Mouse (Mus musculus): Measurements from ENCODE around the gene Nectin2. TPM values are rescaled to one million over a fixed set of nuclear protein-coding genes. Genes with fewer than 3 reads are reported as not detected.
A peak's percentile ranks its signal among the peaks of the same experiment; 100 is the strongest.

The Nectin2 gene
- polyA plus RNA-seq, 1 experiment from 2014 or later, result 95.3 TPM

DNA sequence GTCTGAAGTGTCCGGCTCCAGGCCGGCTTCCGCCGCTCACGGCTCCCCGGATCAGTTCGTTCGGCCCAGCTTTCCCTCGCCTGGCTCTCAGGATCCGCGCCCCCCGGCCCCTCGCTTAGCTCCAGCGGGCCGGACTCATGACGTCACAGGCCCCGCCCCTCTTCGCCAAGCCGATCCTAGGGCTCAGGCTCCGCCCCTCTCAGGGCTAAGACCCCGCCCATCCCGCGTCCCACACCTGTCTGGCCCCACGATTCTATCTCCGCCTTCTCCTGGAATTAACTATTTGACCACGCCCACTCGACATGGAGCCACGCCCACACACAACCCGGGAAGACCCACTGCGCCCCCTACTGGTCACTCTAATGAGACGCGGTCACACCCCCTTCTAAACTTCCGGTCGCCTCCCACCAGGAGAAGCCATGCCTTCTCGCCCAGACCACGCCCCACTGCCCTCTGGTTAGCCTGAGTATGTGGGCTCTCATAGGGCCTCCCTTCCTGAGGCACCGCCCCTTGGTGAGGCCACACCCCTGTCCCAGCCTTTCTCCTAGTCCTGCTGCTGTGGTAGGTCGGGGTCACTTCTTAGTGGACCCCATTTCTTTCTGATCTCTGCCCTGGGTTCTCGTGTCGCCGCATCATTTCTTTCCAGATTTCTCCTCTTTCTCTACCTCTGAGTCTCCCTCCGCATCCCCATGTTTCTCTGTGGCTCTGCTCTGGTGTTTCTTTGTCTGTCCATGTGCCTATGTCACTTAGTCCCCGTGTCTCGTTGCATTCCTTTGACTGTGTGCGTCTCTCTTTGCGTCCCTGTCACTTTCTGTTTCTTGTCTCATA lies 680 bp downstream of the Nectin2 start:
- peak overlapping the region; percentile 89 for H3K9ac ChIP-seq
- H3K9me3 ChIP-seq, result no peaks in the 10 kb centered on the region
- no peaks in the 10 kb centered on the region for H3K27me3 ChIP-seq
- under 1% methylated on average over 46 of the region's 46 CpGs for WGBS
- peak overlapping the region; percentile 83 for H3K4me3 ChIP-seq
- peak overlapping the region; percentile 79 for H3K4me2 ChIP-seq (replicated peaks)
- peak; percentile 90 for ATAC-seq (ENCODE audit: insufficient number of reproducible peaks, insufficient read depth, low FRiP score, low TSS enrichment)
- H3K4me1 ChIP-seq, result peaks cover 34% of the 10 kb centered on the region
- H3K36me3 ChIP-seq, result no peaks in the 10 kb centered on the region
- peak overlapping the region; percentile 90 for H3K27ac ChIP-seq

DNA sequence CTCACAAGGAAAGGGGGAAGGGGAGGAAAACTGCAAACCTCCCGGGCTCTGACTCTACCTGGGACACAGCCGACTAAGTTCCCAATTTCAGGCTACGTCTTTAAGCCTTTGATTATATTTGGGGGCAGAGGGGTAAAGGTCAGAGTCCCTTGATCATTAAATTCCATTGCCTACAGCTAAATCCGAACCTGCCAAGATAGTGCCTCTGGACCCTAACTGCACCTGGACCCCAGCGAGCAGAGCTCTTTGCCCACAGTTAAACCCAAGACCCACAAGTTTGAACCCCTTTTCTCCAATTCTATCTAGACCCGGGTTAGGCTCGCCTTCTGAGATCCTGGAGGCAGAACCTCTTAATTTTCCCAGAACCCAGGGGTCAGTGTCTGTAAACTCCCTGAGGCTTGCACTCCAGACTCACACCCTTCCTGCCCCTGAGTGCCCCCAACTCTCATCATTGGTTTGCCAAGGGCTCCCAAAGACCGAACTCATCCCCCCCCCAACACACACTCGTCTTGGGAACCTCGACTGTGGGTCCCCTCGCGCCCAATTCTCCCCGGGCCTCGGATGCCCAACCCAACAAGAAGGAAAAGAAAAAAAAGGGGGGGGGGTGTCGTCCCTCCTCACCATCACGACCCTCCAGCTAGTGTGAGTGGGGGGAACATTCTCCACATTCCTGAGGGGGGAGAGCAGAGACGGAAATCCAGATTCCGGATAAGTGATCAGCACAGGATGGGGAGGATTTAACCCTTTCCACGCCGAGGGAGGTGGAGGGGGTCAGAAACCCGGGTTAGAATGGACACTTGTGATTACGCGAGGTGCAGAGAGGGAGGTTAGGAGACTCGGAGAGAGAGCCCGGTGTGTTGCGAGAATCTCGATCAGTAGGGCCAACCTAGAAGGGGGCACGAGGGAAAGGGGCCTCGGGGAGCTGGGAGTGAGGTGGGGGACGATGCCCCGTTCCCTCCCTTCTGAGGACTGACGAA lies 1.8 kb downstream of the Nectin2 start:
- Histone ChIP-seq H3K36me3 (peaks cover 5% of the 10 kb centered on the region), H3K4me1 (peaks cover 34% of the 10 kb centered on the region), H3K27me3 (no peaks in the 10 kb centered on the region), H3K4me2 (replicated peaks) (peak overlapping the region; percentile 79), H3K4me3 (peak overlapping the region; percentile 83), H3K27ac (peak overlapping the region; percentile 90), H3K9me3 (no peaks in the 10 kb centered on the region), H3K9ac (peak overlapping the region; percentile 89)
- 1% methylated on average over 32 of the region's 32 CpGs for WGBS
- ATAC-seq (ENCODE audit: insufficient number of reproducible peaks, insufficient read depth, low FRiP score, low TSS enrichment), result peak; percentile 1; the same call in 1 of the 2 replicates

DNA sequence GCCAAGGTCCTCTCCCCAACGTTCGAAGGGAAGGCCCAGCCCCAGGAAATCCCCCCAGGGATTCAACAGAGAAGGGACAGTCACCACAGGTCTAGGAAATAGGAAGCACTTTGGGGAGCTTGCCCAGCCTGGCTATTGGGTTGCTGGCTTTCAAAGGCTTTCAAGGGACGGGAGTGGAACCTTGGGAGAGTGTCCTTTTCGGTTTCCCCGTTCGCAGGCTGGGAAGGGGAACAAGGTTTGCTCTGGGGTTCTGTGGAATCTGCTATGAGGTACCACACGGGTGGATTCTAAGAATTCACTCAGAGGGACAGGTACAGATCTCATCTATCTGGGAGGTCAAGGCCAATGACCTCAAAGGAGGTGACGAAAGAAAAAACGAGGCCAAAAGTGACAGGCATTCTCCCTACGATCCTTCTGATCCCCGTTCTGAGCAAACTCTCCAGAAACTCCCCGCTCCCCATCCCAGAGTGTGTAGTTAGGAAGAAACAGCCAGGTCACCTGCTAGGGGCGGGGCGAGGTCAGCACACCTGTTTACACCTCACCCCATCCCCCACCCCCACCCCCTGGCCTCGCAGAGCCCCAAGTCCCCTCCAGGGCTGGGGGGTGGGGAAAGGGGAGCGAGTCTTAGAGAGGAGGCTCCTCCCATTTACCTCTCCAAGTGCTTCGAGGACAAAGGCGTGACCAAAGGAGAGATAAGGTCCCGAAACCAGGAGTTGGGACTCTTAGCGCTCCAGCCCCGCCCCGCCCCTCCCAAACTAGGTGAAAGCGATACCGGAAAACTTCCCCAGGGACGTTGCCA lies 2.7 kb downstream of the Nectin2 start:
- Histone ChIP-seq H3K4me3 (peak overlapping the region; percentile 83), H3K4me2 (replicated peaks) (peak overlapping the region; percentile 79), H3K9ac (peak overlapping the region; percentile 89), H3K27ac (peak overlapping the region; percentile 90), H3K27me3 (no peaks in the 10 kb centered on the region), H3K9me3 (no peaks in the 10 kb centered on the region), H3K36me3 (peaks cover 10% of the 10 kb centered on the region), H3K4me1 (peaks cover 34% of the 10 kb centered on the region)
- no peak for ATAC-seq (ENCODE audit: insufficient number of reproducible peaks, insufficient read depth, low FRiP score, low TSS enrichment)
- 2% methylated on average over 25 of the region's 25 CpGs for WGBS

DNA sequence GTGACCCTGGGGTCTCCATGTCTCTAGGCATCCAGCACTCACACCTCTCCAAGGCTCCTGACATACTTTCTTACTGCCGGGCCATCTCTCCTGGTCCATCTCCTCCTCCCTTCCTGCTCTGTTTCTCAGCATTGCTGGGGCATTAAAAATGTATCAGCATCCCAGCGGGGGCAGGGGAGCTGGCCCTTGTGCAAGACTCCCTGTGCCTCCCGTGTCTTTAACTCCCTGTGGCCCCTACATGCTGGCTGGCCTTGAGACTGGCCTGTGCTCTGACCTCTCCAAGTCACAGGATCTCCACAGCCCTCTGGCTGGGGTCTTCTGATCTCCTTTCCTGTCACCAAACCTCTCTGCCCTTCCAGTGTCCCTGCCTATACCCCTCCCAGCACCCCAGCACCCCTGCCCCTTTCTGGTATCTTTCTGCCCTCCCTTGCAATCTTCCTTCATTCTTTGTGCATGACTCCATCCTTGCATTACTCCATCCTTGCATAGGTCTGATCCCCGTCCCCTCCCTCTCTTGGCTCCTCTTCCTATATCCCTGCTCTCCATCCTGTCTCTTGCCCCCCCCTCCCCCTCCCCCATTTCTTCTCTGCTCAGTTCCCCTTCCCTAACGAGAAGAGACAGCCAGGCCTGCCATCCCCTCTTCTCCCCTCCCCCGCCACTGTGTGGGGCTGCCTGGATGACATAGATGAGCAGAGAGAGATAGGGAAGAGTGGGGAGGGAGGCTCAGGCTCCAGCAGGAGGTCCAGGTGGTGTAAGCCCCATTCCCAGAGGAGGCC lies 3.7 kb downstream of the Nectin2 start:
- Histone ChIP-seq H3K9me3 (no peaks in the 10 kb centered on the region), H3K4me2 (replicated peaks) (peak overlapping the region; percentile 79), H3K36me3 (peaks cover 10% of the 10 kb centered on the region), H3K27me3 (no peaks in the 10 kb centered on the region), H3K4me3 (peak overlapping the region; percentile 83), H3K27ac (peak overlapping the region; percentile 90; the same call in 1 of the 2 replicates), H3K9ac (peak overlapping the region; percentile 31), H3K4me1 (peaks cover 43% of the 10 kb centered on the region)
- WGBS, result 17% methylated on average over 6 of the region's 6 CpGs
- no peak for ATAC-seq (ENCODE audit: insufficient number of reproducible peaks, insufficient read depth, low FRiP score, low TSS enrichment)

DNA sequence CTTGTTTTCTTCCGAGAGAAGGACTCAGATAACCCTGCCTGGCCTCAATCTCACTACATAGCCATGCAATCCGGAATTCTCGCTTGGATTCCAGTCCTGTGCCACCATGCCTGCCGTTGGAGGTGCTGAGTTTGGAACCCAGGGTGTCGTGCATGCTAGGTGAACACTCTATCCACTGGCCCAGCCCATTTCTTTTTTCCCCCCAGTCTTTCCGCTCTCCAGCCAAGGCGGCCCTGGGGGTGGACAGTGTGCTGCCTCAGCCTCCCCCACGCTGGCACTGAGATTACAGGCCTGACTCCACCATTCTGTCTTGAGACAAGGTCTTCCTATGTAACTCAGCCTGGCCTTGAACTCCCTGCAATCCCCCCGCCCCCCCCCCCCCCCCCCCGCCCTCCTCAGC lies 4.3 kb downstream of the Nectin2 start:
- H3K27ac ChIP-seq, result no peak overlapping the region
- H3K9ac ChIP-seq, result no peak overlapping the region
- no peaks in the 10 kb centered on the region for H3K27me3 ChIP-seq
- peaks cover 11% of the 10 kb centered on the region for H3K36me3 ChIP-seq
- H3K9me3 ChIP-seq, result no peaks in the 10 kb centered on the region
- ATAC-seq (ENCODE audit: insufficient number of reproducible peaks, insufficient read depth, low FRiP score, low TSS enrichment), result no peak
- peak overlapping the region; percentile 79 for H3K4me2 ChIP-seq (replicated peaks)
- peaks cover 48% of the 10 kb centered on the region for H3K4me1 ChIP-seq
- 87% methylated on average over 8 of the region's 10 CpGs for WGBS
- H3K4me3 ChIP-seq, result no peak overlapping the region

DNA sequence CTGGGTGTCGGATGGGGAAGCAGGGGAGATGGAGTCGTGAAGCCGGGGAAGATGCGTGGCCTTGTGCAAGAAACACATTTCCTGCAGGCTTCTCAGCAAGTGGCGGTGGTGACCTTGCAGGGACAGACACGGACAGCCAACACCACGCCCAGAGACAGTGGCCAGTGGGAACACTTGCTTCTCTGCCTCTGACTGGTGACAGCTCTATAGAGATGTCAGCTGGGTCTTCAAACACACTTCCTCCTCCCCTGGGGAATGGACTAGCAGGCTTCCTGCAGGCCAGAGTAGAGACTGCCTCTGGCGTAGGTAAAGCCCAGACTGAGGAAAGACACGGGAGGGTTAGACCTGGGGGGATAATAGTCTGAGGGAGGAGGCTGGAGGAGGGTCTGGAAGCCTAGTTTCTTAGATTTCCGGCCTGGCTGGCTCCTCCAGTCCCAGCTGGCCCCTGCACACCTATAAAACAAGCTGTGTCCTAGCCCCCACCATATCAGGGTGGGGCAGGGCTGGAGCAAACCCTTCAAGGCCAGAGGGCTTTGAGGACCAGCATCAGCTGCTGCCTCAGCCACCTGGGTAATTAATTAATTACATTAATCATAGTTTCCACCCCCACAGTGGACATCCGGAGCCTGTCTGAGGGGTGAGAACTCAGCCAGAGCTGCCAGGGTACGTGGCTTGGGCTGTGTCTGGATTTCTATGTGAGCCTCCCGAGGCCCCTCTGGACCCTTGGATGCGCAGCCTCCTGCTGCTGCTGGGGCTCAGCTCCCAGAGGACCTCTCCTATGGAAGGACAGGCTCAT lies 5.5 kb downstream of the Nectin2 start:
- Histone ChIP-seq H3K27me3 (no peaks in the 10 kb centered on the region), H3K4me1 (peaks cover 44% of the 10 kb centered on the region), H3K9me3 (no peaks in the 10 kb centered on the region), H3K4me3 (no peak overlapping the region), H3K9ac (no peak overlapping the region), H3K36me3 (peaks cover 21% of the 10 kb centered on the region), H3K4me2 (replicated peaks) (no peak overlapping the region), H3K27ac (no peak overlapping the region)
- WGBS, result 66% methylated on average over 14 of the region's 14 CpGs
- no peak for ATAC-seq (ENCODE audit: insufficient number of reproducible peaks, insufficient read depth, low FRiP score, low TSS enrichment)

DNA sequence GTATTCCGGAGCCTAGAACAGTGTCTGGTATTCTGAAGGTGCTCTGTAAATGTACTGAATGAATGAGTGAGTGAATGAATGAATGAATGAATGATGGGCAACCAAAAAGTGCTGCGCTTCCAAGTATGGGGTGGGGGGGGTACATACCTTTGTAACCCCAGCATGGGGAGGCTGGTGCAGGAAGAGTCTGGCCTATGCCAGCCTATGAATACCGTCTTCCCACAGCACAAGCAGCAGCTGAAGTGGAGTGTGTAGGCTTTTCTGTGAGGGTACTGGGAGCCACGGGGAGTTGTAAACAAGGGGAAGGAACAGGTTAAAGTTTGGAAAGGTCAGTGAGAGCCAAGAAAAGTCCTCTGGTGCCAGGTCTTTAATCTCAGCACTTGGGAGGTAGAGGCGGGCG lies 6.5 kb downstream of the Nectin2 start:
- Histone ChIP-seq H3K4me2 (replicated peaks) (no peak overlapping the region), H3K9ac (no peak overlapping the region), H3K27ac (no peak overlapping the region), H3K4me1 (peaks cover 44% of the 10 kb centered on the region), H3K27me3 (no peaks in the 10 kb centered on the region), H3K36me3 (peaks cover 22% of the 10 kb centered on the region), H3K9me3 (no peaks in the 10 kb centered on the region), H3K4me3 (no peak overlapping the region)
- ATAC-seq (ENCODE audit: insufficient number of reproducible peaks, insufficient read depth, low FRiP score, low TSS enrichment), result no peak
- 85% methylated on average over 6 of the region's 6 CpGs for WGBS

DNA sequence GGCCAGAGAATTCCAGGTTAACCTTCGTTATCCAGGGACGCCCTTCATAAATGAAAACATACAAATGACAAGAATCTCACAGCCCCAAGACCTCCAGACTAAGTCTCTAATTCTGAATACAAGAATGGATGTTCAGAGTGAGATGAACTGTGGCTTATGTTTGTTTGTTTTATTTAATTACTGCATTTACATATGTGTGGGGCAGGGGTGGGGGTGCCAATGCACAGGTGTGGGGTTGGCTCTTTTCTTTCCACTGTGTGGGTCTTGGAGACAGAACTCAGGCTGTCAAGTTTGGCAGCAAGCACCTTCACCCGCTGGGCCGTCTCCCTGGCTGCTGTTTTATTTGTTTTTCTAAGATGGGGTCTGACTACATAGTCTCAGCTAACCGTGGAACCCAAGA lies 7.8 kb downstream of the Nectin2 start:
- Histone ChIP-seq H3K27ac (no peak overlapping the region), H3K4me3 (no peak overlapping the region), H3K4me1 (peaks cover 32% of the 10 kb centered on the region), H3K27me3 (no peaks in the 10 kb centered on the region), H3K4me2 (replicated peaks) (no peak overlapping the region), H3K36me3 (peaks cover 31% of the 10 kb centered on the region), H3K9me3 (no peaks in the 10 kb centered on the region), H3K9ac (no peak overlapping the region)
- 39% methylated on average over 5 of the region's 5 CpGs for WGBS
- no peak for ATAC-seq (ENCODE audit: insufficient number of reproducible peaks, insufficient read depth, low FRiP score, low TSS enrichment)

DNA sequence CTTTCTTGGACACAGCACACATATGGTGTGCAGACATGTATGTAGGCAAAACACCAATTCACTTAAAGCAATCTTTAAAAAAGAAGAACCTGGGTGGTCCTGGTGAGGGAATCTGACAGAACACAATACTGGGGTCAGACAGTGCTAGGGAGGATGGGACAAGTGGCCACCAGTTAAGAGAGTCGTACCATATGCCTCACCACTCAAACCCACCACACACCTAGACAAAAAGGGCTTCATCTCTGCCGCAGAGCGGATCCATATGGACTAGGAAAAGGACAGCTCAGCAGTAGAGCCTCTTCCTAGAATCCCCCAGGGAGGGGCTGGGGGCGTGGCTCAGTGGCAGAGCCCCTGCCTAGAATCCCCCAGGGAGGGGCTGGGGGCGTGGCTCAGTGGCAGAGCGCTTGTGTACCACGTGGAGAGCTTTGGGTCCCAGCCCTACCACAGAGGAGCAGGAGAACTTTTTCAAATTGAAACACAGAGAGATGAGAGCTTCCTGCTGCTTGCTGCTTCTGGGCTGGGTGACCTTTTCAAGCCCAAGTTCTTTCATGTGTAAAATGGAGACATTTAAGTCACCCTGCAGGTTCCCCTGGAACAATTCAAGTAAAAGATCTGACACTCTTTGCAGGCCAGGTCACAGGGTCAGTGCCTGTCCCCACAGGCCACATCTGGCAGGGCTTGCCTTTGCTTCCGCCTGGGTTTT lies 8.8 kb downstream of the Nectin2 start:
- no peak for ATAC-seq (ENCODE audit: insufficient number of reproducible peaks, insufficient read depth, low FRiP score, low TSS enrichment)

DNA sequence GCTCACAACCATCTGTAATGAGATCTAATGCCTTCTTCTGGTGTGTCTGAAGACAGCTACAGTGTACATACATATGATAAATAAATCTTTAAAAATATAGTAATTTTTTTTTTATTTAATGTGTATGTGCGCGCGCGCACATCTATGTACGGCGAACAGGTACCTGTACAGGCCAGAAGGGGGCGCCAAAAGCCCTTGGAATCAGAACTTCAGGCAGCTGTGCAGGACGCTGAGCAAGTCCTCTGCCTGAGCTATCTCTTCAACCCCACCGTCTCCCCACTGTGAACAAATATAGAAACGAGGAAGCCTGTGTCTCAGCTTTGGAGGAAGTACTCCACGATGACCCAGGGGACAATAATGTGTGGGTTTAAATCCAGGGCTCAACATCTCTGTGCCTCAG lies 10.0 kb downstream of the Nectin2 start:
- Histone ChIP-seq H3K9me3 (no peaks in the 10 kb centered on the region), H3K4me1 (peaks cover 19% of the 10 kb centered on the region), H3K4me3 (no peak overlapping the region), H3K27ac (no peak overlapping the region), H3K9ac (no peak overlapping the region), H3K27me3 (no peaks in the 10 kb centered on the region), H3K36me3 (peaks cover 51% of the 10 kb centered on the region), H3K4me2 (replicated peaks) (no peak overlapping the region)
- 92% methylated on average over 11 of the region's 11 CpGs for WGBS
- no peak for ATAC-seq (ENCODE audit: insufficient number of reproducible peaks, insufficient read depth, low FRiP score, low TSS enrichment)

More for the DNA sequence above, 8.8 kb downstream of the Nectin2 start:
- Histone ChIP-seq H3K9ac (no peak overlapping the region), H3K4me3 (no peak overlapping the region), H3K27ac (peak overlapping the region; percentile 67), H3K4me2 (replicated peaks) (no peak overlapping the region), H3K9me3 (no peaks in the 10 kb centered on the region), H3K4me1 (peaks cover 22% of the 10 kb centered on the region), H3K27me3 (no peaks in the 10 kb centered on the region), H3K36me3 (peaks cover 41% of the 10 kb centered on the region)
- 13% methylated on average over 8 of the region's 8 CpGs for WGBS

Measured in embryonic facial prominence, embryonic 12.5 days (tissue).